Comparison of ENCODE assay signal across 1 mouse cellular context in the genomic region with DNA sequence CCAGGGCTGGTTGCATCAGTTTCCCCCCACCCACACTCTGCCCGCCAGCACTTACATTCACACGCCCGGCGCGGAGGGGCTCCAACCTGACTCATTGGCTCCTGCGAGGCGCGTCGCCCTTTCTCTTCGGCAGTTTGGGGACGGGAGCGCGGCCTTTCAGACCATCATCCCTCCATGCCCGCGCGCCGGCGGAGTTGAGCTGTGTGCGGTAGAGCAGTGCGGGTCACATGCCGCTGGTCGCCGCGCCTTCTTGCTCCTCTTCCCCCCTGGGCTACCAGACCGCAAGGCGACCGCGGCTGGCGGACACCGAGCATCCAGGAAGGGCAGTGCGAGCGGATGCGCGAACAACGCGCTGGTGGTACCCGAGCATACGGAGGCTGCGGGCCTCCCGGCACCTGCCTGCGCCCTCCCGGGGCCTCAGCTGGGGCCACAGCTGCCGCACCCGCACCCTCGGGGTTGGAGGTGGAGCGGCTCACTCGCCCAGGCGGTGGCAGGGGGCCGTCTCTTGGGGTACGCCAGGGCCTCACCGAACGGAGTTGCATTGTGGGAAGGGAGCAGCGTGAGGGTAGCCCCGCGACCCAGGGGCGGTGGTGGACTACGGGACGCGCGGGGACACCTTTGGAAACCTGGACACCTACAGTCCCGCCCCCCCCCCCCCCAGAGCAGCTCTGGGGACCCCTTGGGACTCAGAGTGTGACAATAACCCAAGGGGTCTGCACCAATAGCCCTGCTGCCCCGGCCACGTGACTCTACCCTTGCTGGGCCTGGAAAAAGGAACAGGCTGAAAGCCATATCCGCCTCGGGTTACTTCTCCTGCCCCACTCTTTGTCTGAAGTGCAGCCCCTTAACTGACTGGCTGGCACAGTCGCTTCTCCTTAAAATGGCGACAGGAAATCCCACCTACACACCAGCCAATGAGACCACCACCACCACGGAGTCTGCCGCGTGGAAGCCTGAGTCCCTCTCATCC.
TF ChIP-seq lines count a peak whose summit lies in the region.

Slc38a1 (minus strand) TSS at position 478 of the 970 bp plus-strand sequence.

TF ChIP-seq in CH12.LX, 34 proteins besides CTCF, POLR2A, EP300 and RAD21 (continued from another document):
- TF ChIP-seq ETS1 (conservative IDR thresholded peaks at IDR 0.05; ENCODE audit: low read depth, low read length) (no peak), E2F4 (IDR thresholded peaks at IDR 0.05; ENCODE audit: insufficient replicate concordance, low read depth, low read length) (no peak), NRF1 (IDR thresholded peaks at IDR 0.05; ENCODE audit: low read depth, low read length) (peak; percentile 38; the same call in 1 of the 2 replicates), MAFK (IDR thresholded peaks at IDR 0.05; ENCODE audit: insufficient replicate concordance, low read length) (no peak), MXI1 (IDR thresholded peaks at IDR 0.05; ENCODE audit: low read depth, low read length) (peak; percentile 56; the same call in 1 of the 2 replicates), MEF2A (IDR thresholded peaks at IDR 0.05; ENCODE audit: borderline replicate concordance, low read depth, low read length) (no peak), CHD2 (IDR thresholded peaks at IDR 0.05; ENCODE audit: low read length) (no peak), GABPA (IDR thresholded peaks at IDR 0.05; ENCODE audit: insufficient replicate concordance, low read depth, low read length) (no peak), ZKSCAN1 (IDR thresholded peaks at IDR 0.05; ENCODE audit: borderline replicate concordance, low read depth, low read length) (no peak), MAX (IDR thresholded peaks at IDR 0.05; ENCODE audit: low read length) (peak; percentile 69; the same call in 1 of the 2 replicates), POLR2AphosphoS2 (IDR thresholded peaks at IDR 0.05; ENCODE audit: low read depth, low read length) (no peak; the same call in 1 of the 2 replicates), PAX5 (IDR thresholded peaks at IDR 0.05; ENCODE audit: low read length) (no peak), USF1 (IDR thresholded peaks at IDR 0.05; ENCODE audit: low read depth, low read length) (peak; percentile 84), JUN (IDR thresholded peaks at IDR 0.05; ENCODE audit: insufficient read depth, low read depth, low read length) (no peak), ZC3H11A (IDR thresholded peaks at IDR 0.05; ENCODE audit: low read depth, low read length) (no peak), ELF1 (IDR thresholded peaks at IDR 0.05; ENCODE audit: low read depth, low read length) (no peak), UBTF (IDR thresholded peaks at IDR 0.05; ENCODE audit: low read depth, low read length) (peak; percentile 36; the same call in 1 of the 2 replicates), SIN3A (IDR thresholded peaks at IDR 0.05; ENCODE audit: low read length) (no peak), SMC3 (IDR thresholded peaks at IDR 0.05; ENCODE audit: low read depth, low read length) (no peak), TCF12 (IDR thresholded peaks at IDR 0.05; ENCODE audit: low read depth, low read length) (peak; percentile 40; the same call in 1 of the 2 replicates)
